Mouse (Mus musculus) myocyte (in vitro differentiated cells): Measurements from ENCODE around the gene Gstm7. TPM values are rescaled to one million over a fixed set of nuclear protein-coding genes. Genes with fewer than 3 reads are reported as not detected.
"Not testable (repeated sequence)": the region's sequence is repeated elsewhere in the genome, so short reads cannot be mapped to it uniquely, and the experiment has no call there.

Experiments used
- H3K27me3 ChIP-seq: one replicate; pipeline ENCODE4 v1.6.1; 2011; ENCODE audit not compliant: control insufficient read depth, insufficient read depth, insufficient read length
- H3K36me3 ChIP-seq: one replicate; pipeline ENCODE4 v1.6.1; 2011; ENCODE audit not compliant: control insufficient read depth, insufficient read depth
- H3K4me2 ChIP-seq: one replicate; pipeline ENCODE4 v1.6.1; 2011; ENCODE audit warnings: low read depth, control low read depth
- H3K4me3 ChIP-seq: one replicate; pipeline ENCODE4 v1.5.1; 2011; ENCODE audit warnings: mild to moderate bottlenecking, control low read depth, moderate library complexity
- H3K79me2 ChIP-seq: one replicate; pipeline ENCODE4 v1.6.1; 2011; ENCODE audit not compliant: control insufficient read depth, insufficient read depth
- H3ac ChIP-seq: one replicate; pipeline ENCODE4 v1.6.1; 2011; ENCODE audit not compliant: control insufficient read depth, insufficient read length
- CEBPB ChIP-seq: IDR thresholded peaks from 2 replicates; pipeline ENCODE4 v1.6.1; 2011; ENCODE audit warnings: mild to moderate bottlenecking, moderate library complexity; ENCODE audit not compliant: poor library complexity, insufficient read depth, severe bottlenecking
- E2F4 ChIP-seq: IDR thresholded peaks from one replicate; pipeline ENCODE4 v1.6.1; 2011; ENCODE audit warnings: mild to moderate bottlenecking, control low read depth, moderate library complexity; ENCODE audit not compliant: insufficient read depth
- MAX ChIP-seq: IDR thresholded peaks from one replicate; pipeline ENCODE4 v1.6.1; 2011; ENCODE audit warnings: low read depth, mild to moderate bottlenecking, control low read depth
- MYOD1 ChIP-seq, 3 experiments: IDR thresholded peaks; one replicate each; pipeline ENCODE4 v1.6.1; 2011; ENCODE audit warnings: control low read depth in 2 of 3, low read depth in 2 of 3, mild to moderate bottlenecking in 2 of 3, moderate library complexity in 1 of 3; ENCODE audit not compliant: insufficient read length in 2 of 3, control insufficient read depth in 1 of 3
- MYOG ChIP-seq, 3 experiments: IDR thresholded peaks; one replicate each; pipeline ENCODE4 v1.6.1; 2011; ENCODE audit warnings: control low read depth in 2 of 3, low read depth in 2 of 3, mild to moderate bottlenecking in 2 of 3; ENCODE audit not compliant: insufficient read length in 2 of 3, control insufficient read depth in 1 of 3, insufficient read depth in 1 of 3
- POLR2A ChIP-seq: IDR thresholded peaks from one replicate; pipeline ENCODE4 v1.6.1; 2011; ENCODE audit warnings: low read depth, mild to moderate bottlenecking, control low read depth, moderate library complexity; ENCODE audit not compliant: insufficient read length
- POLR2AphosphoS2 ChIP-seq: IDR thresholded peaks from one replicate; pipeline ENCODE4 v1.6.1; 2011; ENCODE audit warnings: low read depth, control low read depth; ENCODE audit not compliant: insufficient read length
- REST ChIP-seq: IDR thresholded peaks from one replicate; pipeline ENCODE4 v1.6.1; 2011; ENCODE audit warnings: mild to moderate bottlenecking, control low read depth, moderate library complexity; ENCODE audit not compliant: insufficient read depth, insufficient read length
- SRF ChIP-seq: IDR thresholded peaks from one replicate; pipeline ENCODE4 v1.6.1; 2011; ENCODE audit warnings: low read depth; ENCODE audit not compliant: control insufficient read depth, insufficient read length
- TCF12 ChIP-seq: IDR thresholded peaks from one replicate; pipeline ENCODE4 v1.6.1; 2011; ENCODE audit warnings: mild to moderate bottlenecking, control low read depth; ENCODE audit not compliant: poor library complexity, insufficient read depth, severe bottlenecking
- TCF3 ChIP-seq: IDR thresholded peaks from one replicate; pipeline ENCODE4 v1.6.1; 2011; ENCODE audit warnings: low read depth, control low read depth; ENCODE audit not compliant: insufficient read length
- USF1 ChIP-seq: IDR thresholded peaks from one replicate; pipeline ENCODE4 v1.6.1; 2011; ENCODE audit warnings: low read depth, mild to moderate bottlenecking, control low read depth, moderate library complexity
- polyA plus RNA-seq: library from polyadenylated mRNA; unstranded; fragments of >200 nt; fragmentation: generic; extraction: Trizol; gene quantifications from one replicate; pipeline ENCODE4 v1.2.1, GENCODE M21; 2012; ENCODE audit warnings: missing spikeins

Gene Gstm7
- polyA plus RNA-seq: 0.50 TPM

DNA sequence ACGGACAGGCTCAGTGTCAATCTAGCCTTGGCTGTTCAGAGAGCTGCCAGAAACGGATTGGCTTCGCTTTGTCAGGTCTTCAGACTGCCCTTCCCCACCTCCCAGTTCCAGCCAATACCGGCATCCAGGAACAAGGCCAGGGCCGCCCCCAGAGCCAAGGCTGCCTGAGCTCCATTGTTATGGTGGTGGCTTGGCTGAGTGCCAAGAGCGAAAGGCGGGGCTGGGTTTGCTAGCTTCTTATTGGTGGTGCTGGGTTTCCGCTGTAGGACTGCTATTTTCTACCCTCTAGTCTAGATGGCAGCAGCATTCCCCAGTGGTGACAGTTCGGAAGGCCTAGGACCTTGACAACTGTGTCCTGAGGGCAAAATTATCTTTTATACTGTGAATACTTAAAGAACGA, at the start of gene Gstm7:
Gene Gstm7, minus strand, starts transcription at position 148 of the 400 bp plus-strand sequence.
- no peaks in the 10 kb centered on the region for H3K79me2 ChIP-seq
- no peak within 1 kb of the TSS for H3ac ChIP-seq
- H3K36me3 ChIP-seq: no peaks in the 10 kb centered on the region
- TF ChIP-seq USF1 (no peak), TCF12 (no peak), TCF3 (no peak), MYOG (IDR thresholded peaks at IDR 0.05; ENCODE audit: control insufficient read depth in 1 of 3, insufficient read depth in 1 of 3, insufficient read length in 2 of 3, low read depth in 2 of 3) (no peak), POLR2AphosphoS2 (no peak), E2F4 (no peak), MAX (no peak), MYOD1 (IDR thresholded peaks at IDR 0.05; ENCODE audit: control insufficient read depth in 1 of 3, insufficient read length in 2 of 3, low read depth in 2 of 3) (no peak), CEBPB (no peak), SRF (no peak), POLR2A (no peak), REST (no peak)
- no peak within 1 kb of the TSS for H3K4me3 ChIP-seq
- H3K4me2 ChIP-seq: peak within 1 kb of the TSS; percentile 71
- H3K27me3 ChIP-seq: peaks cover 5% of the 10 kb centered on the region

DNA sequence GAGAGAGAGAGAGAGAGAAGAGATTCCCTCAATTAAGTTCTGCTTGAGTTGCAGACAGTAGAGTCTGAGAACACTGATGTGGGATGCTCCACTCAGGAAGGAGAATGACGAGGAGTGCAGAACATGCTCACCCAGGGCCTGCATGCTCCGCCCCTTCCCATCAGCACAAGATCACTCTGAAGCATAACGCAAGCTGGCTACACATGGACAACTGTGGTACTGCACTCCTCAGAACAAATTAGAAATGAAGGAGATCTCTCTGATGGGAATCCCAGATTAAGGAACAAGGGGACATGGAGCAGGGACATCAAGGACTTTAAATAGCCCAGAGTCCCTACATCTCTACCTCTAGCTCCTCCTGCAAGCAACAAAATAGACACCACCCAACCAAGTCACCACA, 49.6 kb upstream of the Gstm7 start:
- Histone ChIP-seq H3K27me3 (peaks cover 20% of the 10 kb centered on the region), H3ac (no peak overlapping the region), H3K4me3 (no peak overlapping the region), H3K36me3 (no peaks in the 10 kb centered on the region), H3K79me2 (no peaks in the 10 kb centered on the region), H3K4me2 (no peak overlapping the region)
- TF ChIP-seq POLR2AphosphoS2: no peak
- TF ChIP-seq REST: no peak
- TF ChIP-seq SRF: no peak
- TF ChIP-seq MYOG (IDR thresholded peaks at IDR 0.05; ENCODE audit: control insufficient read depth in 1 of 3, insufficient read depth in 1 of 3, insufficient read length in 2 of 3, low read depth in 2 of 3): no peak
- no peak for TF ChIP-seq CEBPB
- no peak for TF ChIP-seq MYOD1 (IDR thresholded peaks at IDR 0.05; ENCODE audit: control insufficient read depth in 1 of 3, insufficient read length in 2 of 3, low read depth in 2 of 3)
- no peak for TF ChIP-seq POLR2A
- TF ChIP-seq USF1: no peak

- H3K4me2 ChIP-seq: no peak overlapping the region
These were observed 46.1 kb upstream of the Gstm7 start for GRCm38 (mm10) chr3:107977691-107978090.

DNA sequence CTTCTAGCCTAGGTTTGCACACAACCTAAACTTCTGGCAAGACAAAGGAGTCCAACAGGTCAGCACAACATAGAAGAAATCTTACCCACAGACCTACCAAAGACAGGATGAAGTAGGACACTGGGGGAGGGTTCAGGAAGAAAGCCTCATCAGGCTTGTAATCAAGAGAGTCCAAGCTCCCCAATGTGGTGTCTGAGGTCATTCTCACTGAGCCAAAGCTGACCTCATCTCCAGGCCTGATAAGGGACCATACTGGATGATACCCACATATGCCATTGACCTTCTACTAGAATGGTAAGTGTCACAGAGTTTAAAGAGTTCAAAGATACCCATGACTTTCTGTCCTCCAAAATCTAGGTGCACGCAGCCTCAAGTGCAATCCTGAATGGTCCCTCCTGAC, 42.6 kb upstream of the Gstm7 start:
- Histone ChIP-seq H3ac (no peak overlapping the region), H3K36me3 (no peaks in the 10 kb centered on the region), H3K27me3 (peaks cover 47% of the 10 kb centered on the region), H3K4me3 (no peak overlapping the region), H3K79me2 (no peaks in the 10 kb centered on the region), H3K4me2 (no peak overlapping the region)
- TF ChIP-seq TCF3: no peak
- TF ChIP-seq POLR2AphosphoS2: no peak
- no peak for TF ChIP-seq SRF
- TF ChIP-seq MAX: no peak
- no peak for TF ChIP-seq MYOD1 (IDR thresholded peaks at IDR 0.05; ENCODE audit: control insufficient read depth in 1 of 3, insufficient read length in 2 of 3, low read depth in 2 of 3)
- TF ChIP-seq POLR2A: no peak
- TF ChIP-seq E2F4: no peak
- TF ChIP-seq USF1: no peak
- no peak for TF ChIP-seq TCF12
- no peak for TF ChIP-seq MYOG (IDR thresholded peaks at IDR 0.05; ENCODE audit: control insufficient read depth in 1 of 3, insufficient read depth in 1 of 3, insufficient read length in 2 of 3, low read depth in 2 of 3)
- TF ChIP-seq CEBPB: no peak
- TF ChIP-seq REST: no peak

More at GRCm38 (mm10) chr3:107977691-107978090, 46.1 kb upstream of the Gstm7 start:
- H3K4me3 ChIP-seq: no peak overlapping the region
- peaks cover 32% of the 10 kb centered on the region for H3K27me3 ChIP-seq
- H3K36me3 ChIP-seq: no peaks in the 10 kb centered on the region
- no peak overlapping the region for H3ac ChIP-seq
- TF ChIP-seq TCF12 (no peak), POLR2AphosphoS2 (no peak)
- no peaks in the 10 kb centered on the region for H3K79me2 ChIP-seq

DNA sequence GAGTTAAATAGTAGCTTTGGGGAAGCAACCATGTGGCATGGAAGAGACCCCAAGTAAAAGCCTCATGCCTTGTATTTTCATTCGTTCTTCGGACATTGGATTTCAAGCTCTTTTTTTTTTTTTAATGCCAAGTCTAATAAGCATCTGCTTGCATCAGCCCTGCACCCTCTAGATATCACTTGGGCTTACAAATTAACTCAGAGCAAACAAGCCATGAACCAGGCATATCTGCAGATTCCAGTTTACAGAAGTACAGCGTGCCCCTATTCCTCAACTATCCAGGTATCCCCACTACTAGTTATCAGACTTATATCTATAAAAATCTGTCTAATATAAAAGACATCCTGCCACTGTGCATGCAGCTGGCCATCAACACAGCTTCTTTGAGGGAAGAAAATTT, 40.5 kb upstream of the Gstm7 start:
- no peak overlapping the region for H3ac ChIP-seq
- H3K36me3 ChIP-seq: no peaks in the 10 kb centered on the region
- peaks cover 43% of the 10 kb centered on the region for H3K27me3 ChIP-seq
- no peak for TF ChIP-seq TCF3
- no peak for TF ChIP-seq MAX
- TF ChIP-seq POLR2A: no peak
- TF ChIP-seq TCF12: no peak
- no peak for TF ChIP-seq REST
- TF ChIP-seq MYOD1 (IDR thresholded peaks at IDR 0.05; ENCODE audit: control insufficient read depth in 1 of 3, insufficient read length in 2 of 3, low read depth in 2 of 3): no peak
- no peak for TF ChIP-seq MYOG (IDR thresholded peaks at IDR 0.05; ENCODE audit: control insufficient read depth in 1 of 3, insufficient read depth in 1 of 3, insufficient read length in 2 of 3, low read depth in 2 of 3)
- TF ChIP-seq POLR2AphosphoS2: no peak
- no peak for TF ChIP-seq SRF
- TF ChIP-seq CEBPB: no peak
- H3K79me2 ChIP-seq: no peaks in the 10 kb centered on the region
- no peak overlapping the region for H3K4me2 ChIP-seq
- H3K4me3 ChIP-seq: no peak overlapping the region

DNA sequence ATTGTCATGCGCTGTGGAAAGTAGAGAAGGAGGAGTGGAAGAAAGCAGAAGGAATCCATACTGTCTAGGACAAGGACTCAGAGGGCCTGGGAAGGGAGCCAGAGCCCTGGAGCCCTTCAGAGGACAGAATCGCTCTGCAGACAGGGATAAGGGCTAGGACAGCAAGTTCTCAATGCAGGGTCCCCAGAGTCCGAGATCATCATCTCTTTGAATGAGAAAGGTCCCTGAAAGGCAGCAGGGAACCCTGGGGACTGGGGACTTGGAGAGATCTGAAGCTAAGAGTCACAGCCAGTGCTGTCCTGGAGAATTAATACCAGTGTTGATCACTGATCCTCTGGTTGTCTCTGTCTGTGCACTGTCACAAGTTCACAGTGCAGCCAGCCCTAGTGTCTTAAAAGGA, 39.5 kb upstream of the Gstm7 start:
- H3ac ChIP-seq, H3K4me2 ChIP-seq, H3K4me3 ChIP-seq, H3K79me2 ChIP-seq, H3K36me3 ChIP-seq: not testable (repeated sequence)
- peaks cover 34% of the 10 kb centered on the region for H3K27me3 ChIP-seq
